Mouse (Mus musculus) CH12.LX (cell line): Measurements from ENCODE around the gene Dcpp2. TPM values are rescaled to one million over a fixed set of nuclear protein-coding genes. Genes with fewer than 3 reads are reported as not detected.

Source experiments
- DNase-seq: peaks from one replicate; pipeline ENCODE4 v3.0.0-alpha.2; 2013; ENCODE audit errors: extremely low read depth
- H3K27ac ChIP-seq: 2 replicates; pipeline ENCODE4 v1.5.1; 2012; ENCODE audit warnings: low read depth, mild to moderate bottlenecking, control low read depth, moderate library complexity; ENCODE audit not compliant: insufficient read depth
- H3K27me3 ChIP-seq: replicated peaks from 2 replicates; pipeline ENCODE3; 2012; ENCODE audit warnings: inconsistent platforms
- H3K36me3 ChIP-seq, 2 experiments: replicated peaks in 1 of 2; 2 replicates each; pipeline versions ENCODE3 to v1.6.1; 2012; ENCODE audit warnings: inconsistent platforms in 1 of 2, low read length in 1 of 2, mild to moderate bottlenecking in 1 of 2, mixed read lengths in 1 of 2, moderate library complexity in 1 of 2; ENCODE audit not compliant: control insufficient read depth in 1 of 2, insufficient read depth in 1 of 2
- H3K4me1 ChIP-seq, 2 experiments: 2 replicates each; pipeline ENCODE4 v1.6.1; 2012; ENCODE audit warnings: inconsistent platforms in 1 of 2, moderate library complexity in 1 of 2; ENCODE audit not compliant: insufficient read depth in 2 of 2, control insufficient read depth in 1 of 2
- H3K4me2 ChIP-seq: 2 replicates; pipeline ENCODE4 v1.6.1; 2012; ENCODE audit warnings: low read depth, mild to moderate bottlenecking, control low read depth; ENCODE audit not compliant: poor library complexity, insufficient read depth, severe bottlenecking
- H3K4me3 ChIP-seq, 3 experiments: fragments of 150-350 bp in 1 of 3; sonication (generic) in 1 of 3; replicated peaks in 1 of 3; 2 replicates each; pipeline versions ENCODE3 to v1.5.1; 2011 to 2012; ENCODE audit warnings: low read depth in 2 of 3, low read length in 2 of 3, mild to moderate bottlenecking in 2 of 3, moderate library complexity in 2 of 3, control low read depth in 1 of 3, improper control_type of control experiment in 1 of 3, inconsistent platforms in 1 of 3, mixed read lengths in 1 of 3; ENCODE audit not compliant: poor library complexity in 1 of 3
- H3K79me2 ChIP-seq: replicated peaks from 2 replicates; pipeline ENCODE4 v1.6.1; 2012; ENCODE audit warnings: mild to moderate bottlenecking, moderate library complexity; ENCODE audit not compliant: control insufficient read depth, poor library complexity, insufficient read depth, severe bottlenecking; ENCODE audit errors: extremely low read depth
- H3K9ac ChIP-seq: 2 replicates; pipeline ENCODE4 v1.6.1; 2012; ENCODE audit warnings: low read depth, mild to moderate bottlenecking, control low read depth, moderate library complexity; ENCODE audit not compliant: insufficient read depth
- H3K9me3 ChIP-seq: replicated peaks from 2 replicates; pipeline ENCODE3; 2012; ENCODE audit warnings: low read length, inconsistent platforms, mixed read lengths
- BHLHE40 ChIP-seq: IDR thresholded peaks from 2 replicates; pipeline ENCODE4 v1.6.1; 2011; ENCODE audit warnings: mild to moderate bottlenecking, low read depth, low read length, improper control_type of control experiment
- CHD2 ChIP-seq: IDR thresholded peaks from 2 replicates; pipeline ENCODE4 v1.6.1; 2011; ENCODE audit warnings: low read length, improper control_type of control experiment
- E2F4 ChIP-seq: IDR thresholded peaks from 2 replicates; pipeline ENCODE4 v1.6.1; 2011; ENCODE audit warnings: low read depth, low read length, improper control_type of control experiment; ENCODE audit not compliant: insufficient replicate concordance
- ELF1 ChIP-seq: IDR thresholded peaks from 2 replicates; pipeline ENCODE4 v1.6.1; 2014; ENCODE audit warnings: low read depth, mild to moderate bottlenecking, inconsistent platforms, low read length, improper control_type of control experiment
- EP300 ChIP-seq: IDR thresholded peaks from 2 replicates; pipeline ENCODE4 v1.6.1; 2011; ENCODE audit warnings: low read length, improper control_type of control experiment
- ETS1 ChIP-seq: conservative IDR thresholded peaks from 2 replicates; pipeline ENCODE4 v1.6.1; 2012; ENCODE audit warnings: low read depth, mild to moderate bottlenecking, inconsistent platforms, low read length, improper control_type of control experiment, moderate library complexity
- GABPA ChIP-seq: IDR thresholded peaks from 2 replicates; pipeline ENCODE4 v1.6.1; 2012; ENCODE audit warnings: low read depth, low read length, improper control_type of control experiment, inconsistent platforms; ENCODE audit not compliant: insufficient replicate concordance
- IRF4 ChIP-seq: IDR thresholded peaks from 2 replicates; pipeline ENCODE4 v1.6.1; 2014; ENCODE audit warnings: low read depth, mild to moderate bottlenecking, inconsistent platforms, low read length, improper control_type of control experiment
- JUN ChIP-seq: IDR thresholded peaks from 2 replicates; pipeline ENCODE4 v1.6.1; 2011; ENCODE audit warnings: low read depth, mild to moderate bottlenecking, low read length, improper control_type of control experiment, moderate library complexity; ENCODE audit not compliant: insufficient read depth
- KAT2A ChIP-seq: IDR thresholded peaks from 2 replicates; pipeline ENCODE4 v1.6.1; 2012; ENCODE audit warnings: low read length, improper control_type of control experiment, inconsistent platforms; ENCODE audit not compliant: insufficient replicate concordance
- MAX ChIP-seq: IDR thresholded peaks from 2 replicates; pipeline ENCODE4 v1.6.1; 2011; ENCODE audit warnings: low read length, improper control_type of control experiment
- MXI1 ChIP-seq: IDR thresholded peaks from 2 replicates; pipeline ENCODE4 v1.6.1; 2011; ENCODE audit warnings: mild to moderate bottlenecking, low read depth, low read length, improper control_type of control experiment
- MYC ChIP-seq: IDR thresholded peaks from 2 replicates; pipeline ENCODE4 v1.6.1; 2011; ENCODE audit warnings: low read depth, mild to moderate bottlenecking, improper control_type of control experiment, low read length
- NELFE ChIP-seq: IDR thresholded peaks from 2 replicates; pipeline ENCODE4 v1.6.1; 2011; ENCODE audit warnings: low read depth, low read length, improper control_type of control experiment
- PAX5 ChIP-seq: IDR thresholded peaks from 2 replicates; pipeline ENCODE4 v1.6.1; 2012; ENCODE audit warnings: low read length, inconsistent platforms, mixed read lengths
- POLR2A ChIP-seq: IDR thresholded peaks from 2 replicates; pipeline ENCODE4 v1.6.1; 2011; ENCODE audit warnings: low read depth, mild to moderate bottlenecking, improper control_type of control experiment, low read length
- POLR2AphosphoS2 ChIP-seq: IDR thresholded peaks from 2 replicates; pipeline ENCODE4 v1.6.1; 2011; ENCODE audit warnings: low read depth, low read length, improper control_type of control experiment
- RCOR1 ChIP-seq: conservative IDR thresholded peaks from 2 replicates; pipeline ENCODE4 v1.6.1; 2012; ENCODE audit warnings: low read depth, mild to moderate bottlenecking, inconsistent platforms, low read length, improper control_type of control experiment
- SMC3 ChIP-seq: IDR thresholded peaks from 2 replicates; pipeline ENCODE4 v1.6.1; 2011; ENCODE audit warnings: low read depth, low read length, improper control_type of control experiment
- TBP ChIP-seq: conservative IDR thresholded peaks from 2 replicates; pipeline ENCODE4 v1.6.1; 2011; ENCODE audit warnings: low read depth, low read length, improper control_type of control experiment
- UBTF ChIP-seq: IDR thresholded peaks from 2 replicates; pipeline ENCODE4 v1.6.1; 2012; ENCODE audit warnings: low read depth, mild to moderate bottlenecking, inconsistent platforms, low read length, improper control_type of control experiment, moderate library complexity
- USF1 ChIP-seq: IDR thresholded peaks from 2 replicates; pipeline ENCODE4 v1.6.1; 2014; ENCODE audit warnings: low read depth, mild to moderate bottlenecking, inconsistent platforms, low read length, improper control_type of control experiment
- USF2 ChIP-seq: conservative IDR thresholded peaks from 2 replicates; pipeline ENCODE4 v1.6.1; 2011; ENCODE audit warnings: low read depth, low read length, improper control_type of control experiment
- ZC3H11A ChIP-seq: IDR thresholded peaks from 2 replicates; pipeline ENCODE4 v1.6.1; 2012; ENCODE audit warnings: low read depth, mild to moderate bottlenecking, inconsistent platforms, low read length, improper control_type of control experiment
- ZKSCAN1 ChIP-seq: IDR thresholded peaks from 2 replicates; pipeline ENCODE4 v1.6.1; 2012; ENCODE audit warnings: low read depth, inconsistent platforms, low read length, improper control_type of control experiment, borderline replicate concordance
- ZMIZ1 ChIP-seq: IDR thresholded peaks from 2 replicates; pipeline ENCODE4 v1.6.1; 2012; ENCODE audit warnings: low read depth, mild to moderate bottlenecking, inconsistent platforms, low read length, improper control_type of control experiment
- ZNF384 ChIP-seq: IDR thresholded peaks from 2 replicates; pipeline ENCODE4 v1.6.1; 2012; ENCODE audit warnings: low read depth, low read length, improper control_type of control experiment, inconsistent platforms
- dilution Hi-C: fragments of 300-500 bp; cut with MboI; formaldehyde crosslinking; loops from 2 replicates; pipeline ENCODE4 v1.14.3; 2020; ENCODE audit warnings: low sequenced_read_pairs; ENCODE audit not compliant: extremely low pct_unique_long_range_greater_than_20kb, extremely low pct_ligation_motif_present
- in situ Hi-C: fragments of 300-500 bp; cut with MboI; formaldehyde crosslinking; loops from 3 replicates; pipeline ENCODE4 v1.14.3; 2019; ENCODE audit warnings: low sequenced_read_pairs, low pct_ligation_motif_present, low pct_unique_long_range_greater_than_20kb, mixed read lengths
- polyA plus RNA-seq: library from polyadenylated mRNA; unstranded; fragments of >175 nt; gene quantifications from 2 replicates; pipeline ENCODE4 v1.2.1, GENCODE M21; 2012; ENCODE audit warnings: low read depth; ENCODE audit not compliant: insufficient read length
- total RNA-seq, 2 experiments: library from RNA; depleted of rRNA; stranded (reverse); fragments of 300-350 nt in 1 of 2; fragments of >200 nt in 1 of 2; gene quantifications; 2 replicates each; pipeline ENCODE4 v1.2.3; 2012 to 2014

The Dcpp2 gene
- total and polyA plus RNA-seq, 3 experiments: not detected

- dilution Hi-C loops: no loop called here
- Histone ChIP-seq H3K9me3 (no peaks in the 10 kb centered on the region), H3K4me1 (peaks cover 0 to 10% of the 10 kb centered on the region in 2 experiments; a peak in 2 of 4 replicates), H3K4me3 (peak overlapping the region; percentile 49 to 61 (median 59)), H3K9ac (peak overlapping the region; percentile 39), H3K36me3 (no peaks in the 10 kb centered on the region), H3K4me2 (peak overlapping the region; percentile 79), H3K27ac (no peak overlapping the region), H3K27me3 (peaks cover 29% of the 10 kb centered on the region), H3K79me2 (no peaks in the 10 kb centered on the region)
- in situ Hi-C loops: no loop called here
- DNase-seq: peak; percentile 65
- TF ChIP-seq USF2: no peak
- TF ChIP-seq KAT2A: no peak
- TF ChIP-seq ZC3H11A: no peak
- no peak for TF ChIP-seq CHD2
- peak; percentile 58 for TF ChIP-seq BHLHE40
- no peak for TF ChIP-seq USF1
- TF ChIP-seq PAX5: no peak
- no peak; the same call in none of the 2 replicates for TF ChIP-seq MXI1
- no peak for TF ChIP-seq ZNF384
- TF ChIP-seq UBTF: no peak
- no peak for TF ChIP-seq SMC3
- TF ChIP-seq MYC: peak; percentile 45; the same call in 1 of the 2 replicates
- no peak for TF ChIP-seq ZKSCAN1
- 0 out of 2 replicates have a peak, but pooled peaks have one; percentile 1 for TF ChIP-seq ELF1
- TF ChIP-seq ZMIZ1: no peak
- TF ChIP-seq TBP: 0 out of 2 replicates have a peak, but pooled peaks have one; percentile 55
- no peak for TF ChIP-seq RCOR1
- no peak for TF ChIP-seq JUN
- TF ChIP-seq MAX: peak; percentile 21; the same call in 1 of the 2 replicates
- 0 out of 2 replicates have a peak, but pooled peaks have one; percentile 21 for TF ChIP-seq POLR2A
- no peak for TF ChIP-seq NELFE
Measured at GRCm38 (mm10) chr17:23925090-23925493, 44.4 kb downstream of the Dcpp2 start.

- Histone ChIP-seq H3K27ac (no peak overlapping the region), H3K27me3 (peaks cover 50% of the 10 kb centered on the region), H3K36me3 (no peaks in the 10 kb centered on the region), H3K4me1 (no peaks in the 10 kb centered on the region), H3K4me2 (no peak overlapping the region), H3K4me3 (no peak overlapping the region), H3K79me2 (no peaks in the 10 kb centered on the region), H3K9ac (no peak overlapping the region), H3K9me3 (no peaks in the 10 kb centered on the region)
- dilution Hi-C loops: no loop called here
- in situ Hi-C loops: no loop called here
- no peak for TF ChIP-seq POLR2A
- TF ChIP-seq E2F4: no peak
- TF ChIP-seq IRF4: no peak
- no peak for TF ChIP-seq POLR2AphosphoS2
- no peak for TF ChIP-seq GABPA
- TF ChIP-seq EP300: no peak
- no peak for TF ChIP-seq ETS1
- no peak for TF ChIP-seq JUN
- TF ChIP-seq ZKSCAN1: no peak
- TF ChIP-seq MYC: no peak
- TF ChIP-seq USF2: no peak
- no peak for TF ChIP-seq MXI1
- DNase-seq: no peak
Measured at GRCm38 (mm10) chr17:23931157-23931556, 50.5 kb downstream of the Dcpp2 start.
